Mouse (Mus musculus) heart, postnatal 0 days (tissue): Measurements from ENCODE around the gene 9530003J23Rik.
"Not testable (repeated sequence)": the region's sequence is repeated elsewhere in the genome, so short reads cannot be mapped to it uniquely, and the experiment has no call there.

Experiments used
- CTCF ChIP-seq: IDR thresholded peaks from 2 replicates; pipeline ENCODE4 v1.5.1; 2016; ENCODE audit warnings: antibody characterized with exemption, control low read depth, low read depth
- EP300 ChIP-seq: IDR thresholded peaks from 2 replicates; pipeline ENCODE4 v1.6.1; 2016; ENCODE audit warnings: antibody characterized with exemption, low read depth

- not testable (repeated sequence) for TF ChIP-seq CTCF, EP300
These were observed 36.1 kb upstream of the 9530003J23Rik start for GRCm38 (mm10) chr10:117274645-117275044.
